Mouse (Mus musculus) limb, embryonic 14.5 days (tissue): Measurements from ENCODE around the gene Tmem191c. TPM values are rescaled to one million over a fixed set of nuclear protein-coding genes. Genes with fewer than 3 reads are reported as not detected.

ENCODE experiments used
- ATAC-seq: fragments of 200-750 bp; cut with Nextera tagmentation; 2 replicates; pipeline ENCODE4 v1.8.0; 2017; ENCODE audit warnings: low read depth, moderate number of reproducible peaks, moderate TSS enrichment; ENCODE audit not compliant: low FRiP score
- DNase-seq: peaks from one replicate; pipeline ENCODE4 v3.0.0-alpha.2; 2015; ENCODE audit warnings: low spot score
- H3K27ac ChIP-seq: fragments of 300-500 bp; sonication (generic); replicated peaks from 2 replicates; pipeline ENCODE4 v1.5.1; 2014; ENCODE audit warnings: low read depth, mild to moderate bottlenecking, low read length, moderate library complexity, mixed read lengths
- H3K27me3 ChIP-seq: fragments of 300-500 bp; sonication (generic); 2 replicates; pipeline ENCODE4 v1.6.1; 2014; ENCODE audit warnings: low read length, mixed read lengths; ENCODE audit not compliant: control insufficient read depth, insufficient read depth
- H3K36me3 ChIP-seq: fragments of 300-500 bp; sonication (generic); 2 replicates; pipeline ENCODE4 v1.6.1; 2014; ENCODE audit warnings: mild to moderate bottlenecking, low read length, moderate library complexity, mixed read lengths; ENCODE audit not compliant: control insufficient read depth, insufficient read depth
- H3K4me1 ChIP-seq: fragments of 300-500 bp; sonication (generic); 2 replicates; pipeline ENCODE4 v1.6.1; 2014; ENCODE audit warnings: antibody characterized with exemption, low read length, mixed read lengths; ENCODE audit not compliant: control insufficient read depth, insufficient read depth
- H3K4me2 ChIP-seq: fragments of 300-500 bp; sonication (generic); replicated peaks from 2 replicates; pipeline ENCODE4 v1.6.1; 2014; ENCODE audit warnings: low read depth, mild to moderate bottlenecking, low read length, moderate library complexity; ENCODE audit not compliant: severe bottlenecking
- H3K4me3 ChIP-seq: fragments of 300-500 bp; sonication (generic); replicated peaks from 2 replicates; pipeline ENCODE4 v1.5.1; 2014; ENCODE audit warnings: low read length
- H3K9ac ChIP-seq: fragments of 300-500 bp; sonication (generic); 2 replicates; pipeline ENCODE4 v1.6.1; 2014; ENCODE audit warnings: mild to moderate bottlenecking, low read depth, low read length, moderate library complexity; ENCODE audit not compliant: severe bottlenecking
- H3K9me3 ChIP-seq: fragments of 300-500 bp; sonication (generic); 2 replicates; pipeline ENCODE4 v1.6.1; 2016; ENCODE audit warnings: low read length; ENCODE audit not compliant: control insufficient read depth
- POLR2A ChIP-seq: fragments of 200-500 bp; IDR thresholded peaks from 2 replicates; pipeline ENCODE4 v1.8.0; 2012; ENCODE audit warnings: inconsistent platforms, mild to moderate bottlenecking, moderate library complexity, borderline replicate concordance; ENCODE audit not compliant: insufficient read depth, insufficient read length; ENCODE audit errors: extremely low read depth
- WGBS: fragments of 180-500 bp; shearing (Covaris S2); extraction: QIAGEN DNeasy Blood & Tissue Kit; methylation state at CpG from one replicate; pipeline ENCODE4 v1.1.7; 2014; 5-methylcytosine and 5-hydroxymethylcytosine counted together
- polyA plus RNA-seq, 2 experiments: library from polyadenylated mRNA; depleted of rRNA in 1 of 2; stranded (reverse) in 1 of 2; unstranded in 1 of 2; fragments of >200 nt; fragmentation: Nextera tagmentation in 1 of 2; extraction: Ambion mirVana in 1 of 2; gene quantifications; 2 replicates each; pipeline versions ENCODE4 v1.2.1 to v1.2.3; 2012 to 2014

The Tmem191c gene
- polyA plus RNA-seq, 2 experiments, result 8.2 to 28.2 TPM

DNA sequence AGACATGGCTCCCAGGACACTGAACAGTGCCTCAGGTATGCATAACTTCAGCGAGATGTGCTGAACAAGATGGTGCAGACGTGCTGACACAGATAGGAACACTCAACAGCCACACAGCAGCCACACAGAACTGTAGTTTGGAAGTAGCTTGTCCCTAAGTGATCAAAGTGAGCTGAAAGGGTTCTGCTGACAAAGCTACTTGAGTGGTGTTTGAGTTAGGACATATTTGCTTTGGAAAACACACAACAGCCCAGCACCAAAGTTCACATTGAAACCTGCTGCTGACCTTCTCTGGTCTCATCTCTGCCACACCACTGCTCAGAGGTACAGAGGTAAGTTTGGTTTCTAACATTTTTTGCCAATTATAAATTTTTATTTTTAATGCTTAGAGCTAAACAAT, 55.2 kb downstream of the Tmem191c start, which contains the start of gene Serpind1:
TSS of gene Serpind1 (plus strand) at position 256 of the 400 bp plus-strand sequence.
- Histone ChIP-seq H3K4me1 (no peaks in the 10 kb centered on the region), H3K27ac (no peak within 1 kb of the TSS), H3K27me3 (no peaks in the 10 kb centered on the region), H3K9ac (no peak within 1 kb of the TSS), H3K4me3 (no peak within 1 kb of the TSS), H3K36me3 (peaks cover 7% of the 10 kb centered on the region; the same call in 1 of the 2 replicates), H3K4me2 (no peak within 1 kb of the TSS), H3K9me3 (no peaks in the 10 kb centered on the region)
- no peak for TF ChIP-seq POLR2A
- no peak for DNase-seq
- WGBS, result 81% methylated on average over 2 of the region's 2 CpGs
- ATAC-seq, result no peak

- Histone ChIP-seq H3K27me3 (no peaks in the 10 kb centered on the region), H3K9me3 (no peaks in the 10 kb centered on the region), H3K4me1 (no peaks in the 10 kb centered on the region), H3K4me2 (no peak overlapping the region), H3K36me3 (peaks cover 11% of the 10 kb centered on the region; the same call in 1 of the 2 replicates), H3K4me3 (no peak overlapping the region), H3K9ac (no peak overlapping the region), H3K27ac (no peak overlapping the region)
- DNase-seq (no peak), ATAC-seq (no peak)
- no peak for TF ChIP-seq POLR2A
- WGBS, result 90% methylated on average over 5 of the region's 5 CpGs
Measured at GRCm38 (mm10) chr16:17331855-17332254, 56.0 kb downstream of the Tmem191c start.

Other genes with a start within 250 kb of the Tmem191c start
- gene Ypel1, start 206.4 kb upstream of the Tmem191c start, polyA plus RNA-seq (2012; rRNA removed), result 20.3 and 20.7 TPM in 2 replicates
- gene Ypel1, start 206.4 kb upstream of the Tmem191c start, polyA plus RNA-seq (2014; fragmentation: Nextera tagmentation; extraction: Ambion mirVana), result 36.9 and 42.9 TPM in 2 replicates
- gene Ppil2, start 164.8 kb upstream of the Tmem191c start, polyA plus RNA-seq (2012; rRNA removed), result 126 and 131 TPM in 2 replicates
- gene Ppil2, start 164.8 kb upstream of the Tmem191c start, polyA plus RNA-seq (2014; fragmentation: Nextera tagmentation; extraction: Ambion mirVana), result 116 and 133 TPM in 2 replicates
- gene 2610318N02Rik, start 150.9 kb upstream of the Tmem191c start, polyA plus RNA-seq (2012; rRNA removed), result 52.6 and 70.6 TPM in 2 replicates
- gene 2610318N02Rik, start 150.9 kb upstream of the Tmem191c start, polyA plus RNA-seq (2014; fragmentation: Nextera tagmentation; extraction: Ambion mirVana), result 26.3 and 26.4 TPM in 2 replicates
- 34.8 and 35.8 TPM in 2 replicates for gene Sdf2l1, start 143.7 kb upstream of the Tmem191c start, polyA plus RNA-seq (2012; rRNA removed)
- gene Sdf2l1, start 143.7 kb upstream of the Tmem191c start, polyA plus RNA-seq (2014; fragmentation: Nextera tagmentation; extraction: Ambion mirVana), result 32.2 and 38.8 TPM in 2 replicates
- 14.1 and 15.5 TPM in 2 replicates for gene Ydjc, start 131.5 kb upstream of the Tmem191c start, polyA plus RNA-seq (2012; rRNA removed)
- 9.0 and 11.8 TPM in 2 replicates for gene Ydjc, start 131.5 kb upstream of the Tmem191c start, polyA plus RNA-seq (2014; fragmentation: Nextera tagmentation; extraction: Ambion mirVana)
- 2.7 and 3.5 TPM in 2 replicates for gene Ccdc116, start 128.8 kb upstream of the Tmem191c start, polyA plus RNA-seq (2012; rRNA removed)
- 0.54 and 0.94 TPM in 2 replicates for gene Ccdc116, start 128.8 kb upstream of the Tmem191c start, polyA plus RNA-seq (2014; fragmentation: Nextera tagmentation; extraction: Ambion mirVana)
- 91.1 and 124 TPM in 2 replicates for gene Ube2l3, start 73.4 kb upstream of the Tmem191c start, polyA plus RNA-seq (2012; rRNA removed)
- 304 and 323 TPM in 2 replicates for gene Ube2l3, start 73.4 kb upstream of the Tmem191c start, polyA plus RNA-seq (2014; fragmentation: Nextera tagmentation; extraction: Ambion mirVana)
- 0.21 and 0.22 TPM in 2 replicates for gene Rimbp3, start 67.5 kb upstream of the Tmem191c start, polyA plus RNA-seq (2012; rRNA removed)
- gene Rimbp3, start 67.5 kb upstream of the Tmem191c start, polyA plus RNA-seq (2014; fragmentation: Nextera tagmentation; extraction: Ambion mirVana), result 0.17 and 0.26 TPM in 2 replicates
- gene Hic2, start 42.5 kb upstream of the Tmem191c start, polyA plus RNA-seq (2012; rRNA removed), result 7.8 and 9.1 TPM in 2 replicates
- 4.6 and 4.9 TPM in 2 replicates for gene Hic2, start 42.5 kb upstream of the Tmem191c start, polyA plus RNA-seq (2014; fragmentation: Nextera tagmentation; extraction: Ambion mirVana)
- gene Serpind1, start 55.3 kb downstream of the Tmem191c start, polyA plus RNA-seq (2012; rRNA removed), result 0.43 and 0.51 TPM in 2 replicates
- gene Serpind1, start 55.3 kb downstream of the Tmem191c start, polyA plus RNA-seq (2014; fragmentation: Nextera tagmentation; extraction: Ambion mirVana), result 0.44 and 0.77 TPM in 2 replicates
- gene Snap29, start 129.9 kb downstream of the Tmem191c start, polyA plus RNA-seq (2012; rRNA removed), result 9.0 and 9.7 TPM in 2 replicates
- gene Snap29, start 129.9 kb downstream of the Tmem191c start, polyA plus RNA-seq (2014; fragmentation: Nextera tagmentation; extraction: Ambion mirVana), result 6.6 and 7.8 TPM in 2 replicates
- gene Pi4ka, start 130.2 kb downstream of the Tmem191c start, polyA plus RNA-seq (2012; rRNA removed), result 62.3 and 74.3 TPM in 2 replicates
- 36.5 and 37.5 TPM in 2 replicates for gene Pi4ka, start 130.2 kb downstream of the Tmem191c start, polyA plus RNA-seq (2014; fragmentation: Nextera tagmentation; extraction: Ambion mirVana)
- gene Crkl, start 175.9 kb downstream of the Tmem191c start, polyA plus RNA-seq (2012; rRNA removed), result 36.6 and 65.3 TPM in 2 replicates
- 62.9 and 70.7 TPM in 2 replicates for gene Crkl, start 175.9 kb downstream of the Tmem191c start, polyA plus RNA-seq (2014; fragmentation: Nextera tagmentation; extraction: Ambion mirVana)
- gene Aifm3, start 213.5 kb downstream of the Tmem191c start, polyA plus RNA-seq (2012; rRNA removed), result 0.85 and 1.3 TPM in 2 replicates
- 0.48 and 0.55 TPM in 2 replicates for gene Aifm3, start 213.5 kb downstream of the Tmem191c start, polyA plus RNA-seq (2014; fragmentation: Nextera tagmentation; extraction: Ambion mirVana)
- gene Lztr1, start 232.6 kb downstream of the Tmem191c start, polyA plus RNA-seq (2012; rRNA removed), result 246 and 336 TPM in 2 replicates
- gene Lztr1, start 232.6 kb downstream of the Tmem191c start, polyA plus RNA-seq (2014; fragmentation: Nextera tagmentation; extraction: Ambion mirVana), result 82.6 and 87.6 TPM in 2 replicates